Mouse (Mus musculus) mouse embryonic stem cell (cell line): ENCODE measurements around the gene Gm12184.
"Not testable (repeated sequence)": the region's sequence is repeated elsewhere in the genome, so short reads cannot be mapped to it uniquely, and the experiment has no call there.

ENCODE experiments used
- in situ Hi-C, 2 experiments: fragments of 300-500 bp; cut with MboI; formaldehyde crosslinking; loops; 1 replicate in 1 of 2; 3 replicates in 1 of 2; pipeline ENCODE4 v1.14.3; 2019 to 2020; ENCODE audit warnings: low sequenced_read_pairs in 2 of 2, low pct_unique_long_range_greater_than_20kb in 1 of 2, mixed read lengths in 1 of 2; ENCODE audit not compliant: unreplicated experiment in 1 of 2

Gm12184 gene

DNA sequence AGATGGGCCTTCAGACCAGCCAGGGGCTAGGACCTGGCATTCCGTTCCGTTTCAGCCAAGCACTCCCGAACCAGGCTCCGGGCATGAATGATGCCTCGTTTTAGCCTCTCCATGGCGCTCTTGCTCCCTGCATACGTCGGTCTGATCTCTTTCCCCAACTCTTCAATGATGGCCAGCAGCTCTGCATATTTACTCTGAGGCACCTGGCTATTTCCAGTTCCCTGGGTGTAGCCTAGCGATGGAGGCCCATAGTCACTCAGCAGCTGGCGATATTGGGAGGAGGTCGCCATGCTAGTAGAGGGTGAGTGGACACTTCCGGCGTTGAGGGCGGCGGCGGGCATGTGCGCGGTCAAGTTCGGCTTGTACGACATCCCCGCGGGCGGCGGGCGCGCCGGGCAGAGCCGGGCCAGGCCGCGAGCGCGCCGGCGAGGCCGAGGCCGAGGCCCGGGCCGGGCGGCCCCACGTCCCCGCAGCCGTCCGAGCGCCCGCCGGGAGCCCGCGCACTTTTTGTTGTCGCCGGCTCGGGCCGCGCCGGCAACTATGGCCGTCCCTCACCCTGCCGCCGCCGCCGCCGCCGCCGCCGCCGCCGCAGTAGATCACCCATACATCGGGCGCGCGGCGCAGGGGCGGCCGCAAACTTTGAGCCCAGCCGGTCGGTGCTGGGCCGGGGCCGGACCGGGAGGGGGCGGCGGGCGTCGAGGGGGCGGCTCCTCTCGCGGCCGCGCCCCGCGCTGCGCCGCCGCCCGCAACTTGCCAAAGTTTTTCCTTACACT, at the start of gene Gm12184, which contains the start of gene Trim7:
Gene Gm12184 (minus strand): TSS at position 677 of the 773 bp plus-strand sequence.
Gene Trim7 (plus strand): TSS at position 162 of the 773 bp plus-strand sequence.
- in situ Hi-C loops = not testable (repeated sequence)

DNA sequence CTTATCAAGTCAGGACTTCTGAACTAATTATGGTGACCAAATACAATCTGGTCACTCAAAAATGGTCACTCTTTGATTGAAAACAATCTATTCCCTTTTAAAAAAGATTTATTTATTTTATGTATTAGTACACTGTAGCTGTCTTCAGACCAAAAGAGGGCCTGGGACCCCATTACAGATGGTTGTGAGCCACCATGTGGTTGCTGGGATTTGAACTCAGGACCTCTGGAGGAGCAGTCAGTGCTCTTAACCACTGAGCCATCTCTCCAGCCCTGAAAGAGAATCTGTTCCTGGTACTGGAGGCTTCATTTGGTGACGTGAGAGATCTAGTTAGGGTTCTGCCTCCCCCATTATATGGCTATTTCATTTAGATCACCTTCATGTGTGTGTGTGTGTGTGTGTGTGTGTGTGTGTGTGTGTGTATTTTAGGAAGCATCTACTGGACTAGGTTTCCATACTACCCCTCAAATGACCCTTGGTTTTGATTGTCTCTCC, 48.9 kb upstream of the Gm12184 start:
- in situ Hi-C loops = loop anchor here in 1 of 2 experiments (25.0 kb wide), 1 partner anchor 212 kb away; the partner anchor contains the start of gene Ifi47

DNA sequence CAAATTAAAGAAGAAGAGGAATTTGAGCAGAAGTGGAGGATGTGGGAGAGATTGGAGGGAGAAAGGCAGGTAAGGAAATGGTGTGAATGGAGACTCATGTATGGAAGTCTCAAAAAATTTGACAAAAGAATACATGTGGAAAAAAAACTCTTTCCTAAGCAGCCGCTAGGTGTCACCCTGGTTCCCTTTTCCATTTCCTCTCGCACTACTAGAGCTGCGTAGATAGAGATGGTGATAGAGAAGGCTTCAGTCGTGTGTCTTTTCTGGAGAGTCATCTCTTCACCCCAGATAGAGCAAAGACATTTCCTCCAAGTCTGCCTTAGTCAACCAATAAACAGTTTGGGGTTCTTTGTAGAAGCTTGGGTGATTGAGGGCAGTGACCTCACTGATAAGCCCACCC, 48.0 kb upstream of the Gm12184 start:
- in situ Hi-C loops = loop anchor here (25.0 kb wide), 1 partner anchor 388 kb away; no protein-coding TSS in a partner anchor

DNA sequence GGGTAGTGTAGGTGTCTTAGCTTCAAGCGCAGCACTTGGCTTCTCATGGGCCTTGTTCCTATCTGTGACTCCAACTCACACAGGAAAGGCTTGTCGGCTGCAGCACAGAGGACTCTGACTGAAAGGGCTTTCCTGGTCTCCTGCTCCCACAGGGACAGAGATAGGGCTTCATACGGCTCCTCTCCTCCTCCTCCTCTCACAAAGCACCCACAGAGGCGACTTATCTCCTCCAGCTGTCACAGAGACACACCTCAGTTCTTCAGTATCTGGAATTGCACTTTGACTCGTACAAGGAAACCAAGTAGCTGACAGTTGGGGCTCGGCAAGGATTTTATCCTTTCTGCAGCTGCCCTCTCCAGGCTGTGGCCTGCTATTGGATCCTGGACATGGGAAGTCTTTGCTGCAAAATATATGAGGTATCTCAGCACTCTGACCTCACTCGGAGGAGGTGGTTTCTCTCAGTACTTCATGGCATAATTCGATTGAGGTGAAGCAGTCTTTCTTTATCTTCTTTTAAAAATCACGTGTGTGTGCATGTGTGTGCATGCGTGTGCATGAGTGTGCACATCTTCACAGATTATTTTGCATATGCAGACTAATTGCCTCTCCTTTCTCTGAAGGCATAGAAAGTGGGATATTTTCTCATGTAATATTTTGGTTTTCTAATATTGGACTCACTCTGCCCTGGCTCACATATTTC, 47.3 kb upstream of the Gm12184 start:
- in situ Hi-C loops = loop anchor here (25.0 kb wide), 1 partner anchor 389 kb away; no protein-coding TSS in a partner anchor

DNA sequence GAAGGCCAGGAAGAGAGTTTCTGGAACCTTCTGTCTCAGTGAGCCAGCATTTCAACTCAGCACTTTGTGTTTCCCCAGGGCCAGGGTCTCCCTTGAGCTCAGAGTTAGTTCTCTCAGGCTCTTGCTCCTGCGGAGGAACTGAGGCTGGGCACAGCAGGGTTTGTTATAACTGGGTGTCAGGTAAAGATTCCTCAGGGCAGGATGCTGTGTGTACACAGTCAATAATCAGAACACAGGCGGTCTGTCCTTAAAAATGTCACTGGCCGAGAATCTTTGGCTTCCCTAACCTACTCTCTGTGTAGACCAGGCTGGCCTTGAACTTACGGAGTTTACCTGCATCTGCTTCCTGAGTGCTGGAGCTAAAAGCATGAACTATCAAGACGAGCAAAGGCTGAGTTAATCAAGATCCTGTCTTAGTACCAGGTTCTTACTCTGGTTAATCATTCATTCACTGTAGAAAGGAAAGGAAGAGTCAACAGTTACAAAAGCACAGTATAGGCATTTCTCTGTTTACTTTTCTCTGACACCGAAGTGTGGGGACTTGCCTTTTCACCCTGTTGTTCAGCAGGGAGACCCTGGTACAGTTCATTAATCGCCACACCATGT, 46.3 kb upstream of the Gm12184 start:
- in situ Hi-C loops = loop anchor here (25.0 kb wide), 1 partner anchor 390 kb away; no protein-coding TSS in a partner anchor

DNA sequence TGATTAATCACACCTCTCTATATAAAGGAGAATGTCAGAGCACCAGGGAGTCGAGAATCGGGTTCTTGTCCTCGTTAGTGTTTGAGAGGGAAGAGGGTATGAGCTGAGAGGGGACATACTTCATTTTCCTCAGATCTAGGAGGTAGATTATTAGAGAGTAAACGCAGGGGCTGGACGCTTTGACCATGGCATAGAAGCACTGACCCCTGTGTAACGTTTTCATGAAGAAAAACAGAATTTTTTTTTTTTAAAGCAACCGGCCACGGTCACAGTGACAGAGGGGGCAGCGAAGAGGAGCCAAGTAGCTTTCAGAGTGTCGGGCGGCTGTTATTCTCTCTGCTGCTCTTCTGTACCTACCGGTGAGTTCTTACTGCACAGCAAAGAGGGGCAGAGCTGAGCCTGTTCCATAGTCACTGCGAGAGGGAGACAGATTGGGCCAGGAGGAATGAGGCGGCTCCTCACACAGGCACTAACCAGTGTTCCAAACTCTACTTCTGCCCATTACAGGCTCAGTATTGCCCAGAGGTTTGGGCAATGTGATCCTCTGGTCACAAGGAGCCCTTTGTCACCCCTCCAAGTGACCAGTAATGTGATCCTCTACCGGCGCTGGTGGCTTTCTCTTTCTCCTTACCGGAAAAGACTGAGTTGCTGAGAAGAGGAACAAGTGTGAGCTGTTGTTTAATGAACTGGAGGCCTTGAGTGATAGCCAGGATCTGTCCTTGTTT, 45.5 kb upstream of the Gm12184 start:
- in situ Hi-C loops = loop anchor here (25.0 kb wide), 1 partner anchor 390 kb away; no protein-coding TSS in a partner anchor

DNA sequence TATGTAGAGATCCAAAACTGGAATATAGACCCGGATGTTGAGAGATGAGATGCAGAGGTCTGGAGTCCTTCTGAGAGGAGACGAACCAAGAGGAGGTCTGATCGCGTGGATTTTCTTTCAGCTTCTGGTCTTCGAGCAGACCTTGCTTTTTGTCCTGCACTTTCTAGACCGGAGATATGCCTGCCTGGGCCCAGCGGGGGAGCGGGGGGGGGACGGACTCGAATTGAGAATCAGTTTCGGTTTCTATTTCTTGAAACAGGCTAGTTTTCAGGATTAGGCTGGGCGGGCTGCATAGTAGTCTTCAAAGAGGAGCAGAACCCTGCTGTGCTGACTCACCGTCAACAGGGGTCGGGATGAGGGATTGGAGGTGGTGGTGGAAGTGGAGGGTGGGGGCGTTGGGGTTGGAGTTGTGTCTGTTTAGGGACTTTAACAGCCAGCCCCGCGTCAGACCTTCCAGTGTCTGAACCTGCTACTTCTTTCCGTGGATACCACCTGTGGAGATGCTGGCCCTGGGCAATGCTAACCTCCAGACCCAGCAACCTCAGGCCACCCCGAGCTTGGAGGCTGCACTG, 44.8 kb upstream of the Gm12184 start, which contains the start of gene Irgm1:
Gene Irgm1 (minus strand): TSS at position 483 of the 572 bp plus-strand sequence.
- in situ Hi-C loops = loop anchor here (25.0 kb wide), 1 partner anchor 391 kb away; no protein-coding TSS in a partner anchor

DNA sequence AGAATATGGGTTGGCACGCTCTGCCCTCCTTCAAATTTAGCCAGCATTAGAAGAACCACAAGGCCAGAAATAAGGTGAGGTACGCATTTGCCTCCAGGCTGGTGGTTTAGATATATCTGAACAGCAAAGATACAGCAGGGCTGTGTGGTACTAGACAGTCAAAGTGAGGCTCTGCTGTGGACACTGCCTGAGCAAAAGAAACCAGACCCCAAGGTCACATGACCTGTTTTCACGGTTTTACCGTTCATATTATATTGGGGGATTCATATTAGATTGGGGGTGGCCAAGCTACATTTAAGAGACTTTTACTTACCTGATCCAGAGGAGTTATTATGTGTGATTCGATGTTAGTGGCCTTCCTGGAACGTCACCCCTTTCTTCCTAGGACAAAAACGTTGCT, 44.3 kb upstream of the Gm12184 start:
- in situ Hi-C loops = loop anchor here (25.0 kb wide), 1 partner anchor 392 kb away; no protein-coding TSS in a partner anchor

DNA sequence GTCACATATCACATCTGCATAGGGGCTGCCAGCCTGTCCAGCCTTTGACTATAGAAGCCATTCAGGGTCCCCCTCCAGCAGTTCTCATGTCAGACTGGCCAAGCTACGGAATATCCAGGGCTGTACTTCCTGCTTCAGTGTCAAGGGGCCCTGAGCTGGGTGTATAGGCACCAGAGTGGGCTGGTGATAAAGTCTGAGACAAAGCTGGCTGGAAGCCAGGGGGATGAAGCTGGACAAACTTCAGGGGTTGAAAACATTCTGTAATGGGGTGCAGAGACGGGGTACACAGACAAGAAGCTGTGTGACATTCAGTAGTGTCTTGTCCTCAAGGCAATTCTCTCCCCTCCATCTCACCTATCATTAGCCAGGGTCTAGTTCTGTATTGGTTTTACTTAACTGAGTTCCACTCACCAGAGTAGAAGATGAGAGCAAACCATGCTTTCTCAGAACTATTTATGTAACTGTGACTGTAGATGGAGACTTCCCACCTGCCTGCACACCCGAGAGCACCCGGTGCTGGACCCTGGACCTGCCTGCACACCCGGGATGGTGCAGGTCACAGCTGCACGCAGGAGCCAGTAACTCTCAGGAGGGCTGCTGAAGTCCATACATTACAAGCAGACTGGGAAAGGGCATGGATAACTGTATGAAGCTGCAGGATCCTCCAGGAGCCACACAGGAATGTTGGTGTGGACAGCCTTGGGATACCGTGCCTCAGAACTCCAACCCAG, 43.1 kb upstream of the Gm12184 start:
- in situ Hi-C loops = loop anchor here (25.0 kb wide), 1 partner anchor 393 kb away; no protein-coding TSS in a partner anchor

DNA sequence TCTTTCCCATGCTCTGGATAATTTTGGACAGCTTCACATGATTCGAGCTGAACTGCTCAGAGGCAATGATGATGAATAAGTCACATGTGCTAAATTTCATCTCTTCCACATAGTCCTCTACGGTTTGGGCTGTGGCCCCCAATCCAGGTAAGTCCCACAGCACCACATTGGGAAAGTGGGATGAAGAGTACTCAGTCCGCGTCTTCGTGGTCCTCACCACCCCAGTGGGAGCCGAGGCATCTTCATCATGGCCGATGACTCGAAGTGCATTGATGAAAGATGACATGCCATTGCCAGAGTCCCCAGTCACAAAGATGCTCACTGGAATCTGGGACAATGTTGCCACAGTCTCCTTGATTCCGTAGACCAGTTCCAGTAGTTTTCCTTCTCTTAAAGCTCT, 40.0 kb upstream of the Gm12184 start:
- in situ Hi-C loops = loop anchor here (25.0 kb wide), 1 partner anchor 396 kb away; no protein-coding TSS in a partner anchor

DNA sequence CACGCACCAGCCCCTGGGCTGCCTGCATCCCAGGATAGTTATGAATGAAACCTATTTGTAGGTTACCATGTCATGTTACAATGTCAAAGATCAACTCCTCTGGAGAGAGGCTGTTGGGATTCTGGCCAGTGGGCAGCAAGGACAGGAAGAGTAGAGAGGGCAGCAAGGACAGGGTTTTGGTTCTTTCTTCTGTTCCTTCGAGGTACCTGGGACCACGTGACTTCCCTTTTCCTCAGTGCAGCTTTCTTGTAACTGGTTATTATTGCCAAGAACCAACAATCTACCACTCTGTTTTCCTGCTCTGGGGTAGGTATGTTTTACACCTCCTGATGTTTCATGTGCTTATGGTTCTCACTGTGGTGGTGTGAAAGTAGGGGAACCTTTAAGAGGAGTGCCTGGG, 37.4 kb upstream of the Gm12184 start:
- in situ Hi-C loops = loop anchor here (25.0 kb wide), 1 partner anchor 398 kb away; no protein-coding TSS in a partner anchor

DNA sequence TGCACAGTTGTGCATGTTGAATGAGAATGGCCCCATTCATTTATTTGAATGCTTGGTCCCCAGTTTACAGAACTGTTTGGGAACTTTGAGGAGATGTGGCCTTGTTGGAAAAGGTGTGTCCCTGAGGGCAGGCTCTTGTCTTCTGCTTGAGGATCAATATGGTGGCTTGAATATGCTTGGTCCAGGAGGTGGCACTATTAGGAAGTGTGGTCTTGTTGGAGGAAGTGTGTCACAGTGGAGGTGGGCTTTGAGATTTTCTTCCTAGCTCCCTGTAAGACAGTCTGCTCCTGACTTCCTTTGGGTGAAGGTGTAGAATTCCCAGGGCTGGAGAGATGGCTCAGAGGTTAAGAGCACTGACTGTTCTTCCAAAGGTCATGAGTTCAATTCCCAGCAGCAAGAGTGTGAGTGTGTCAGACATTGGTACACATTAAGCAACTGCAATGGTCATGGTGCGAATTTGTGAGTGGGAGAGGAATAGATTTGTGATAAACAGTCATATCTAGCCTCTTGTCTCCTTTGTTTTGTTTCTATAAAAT, 36.4 kb upstream of the Gm12184 start:
- in situ Hi-C loops = loop anchor here (25.0 kb wide), 1 partner anchor 399 kb away; no protein-coding TSS in a partner anchor

DNA sequence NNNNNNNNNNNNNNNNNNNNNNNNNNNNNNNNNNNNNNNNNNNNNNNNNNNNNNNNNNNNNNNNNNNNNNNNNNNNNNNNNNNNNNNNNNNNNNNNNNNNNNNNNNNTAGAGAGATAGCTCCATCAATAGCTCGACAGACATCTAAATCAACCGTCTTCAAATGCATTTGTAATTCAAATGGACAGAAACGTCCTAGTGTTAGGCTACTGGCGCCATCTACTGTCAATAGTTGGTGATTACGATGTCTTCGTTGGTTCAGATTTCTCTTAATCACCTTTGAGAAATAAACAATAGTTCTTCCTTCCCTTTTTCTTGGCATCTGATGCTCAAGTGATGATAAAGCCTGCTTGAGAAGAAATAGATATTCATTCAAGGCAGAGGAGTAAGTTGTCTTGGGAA, 32.6 kb upstream of the Gm12184 start:
- in situ Hi-C loops = loop anchor here (5.0 to 25.0 kb wide), 2 partner anchors 72 to 403 kb away; no protein-coding TSS in a partner anchor

DNA sequence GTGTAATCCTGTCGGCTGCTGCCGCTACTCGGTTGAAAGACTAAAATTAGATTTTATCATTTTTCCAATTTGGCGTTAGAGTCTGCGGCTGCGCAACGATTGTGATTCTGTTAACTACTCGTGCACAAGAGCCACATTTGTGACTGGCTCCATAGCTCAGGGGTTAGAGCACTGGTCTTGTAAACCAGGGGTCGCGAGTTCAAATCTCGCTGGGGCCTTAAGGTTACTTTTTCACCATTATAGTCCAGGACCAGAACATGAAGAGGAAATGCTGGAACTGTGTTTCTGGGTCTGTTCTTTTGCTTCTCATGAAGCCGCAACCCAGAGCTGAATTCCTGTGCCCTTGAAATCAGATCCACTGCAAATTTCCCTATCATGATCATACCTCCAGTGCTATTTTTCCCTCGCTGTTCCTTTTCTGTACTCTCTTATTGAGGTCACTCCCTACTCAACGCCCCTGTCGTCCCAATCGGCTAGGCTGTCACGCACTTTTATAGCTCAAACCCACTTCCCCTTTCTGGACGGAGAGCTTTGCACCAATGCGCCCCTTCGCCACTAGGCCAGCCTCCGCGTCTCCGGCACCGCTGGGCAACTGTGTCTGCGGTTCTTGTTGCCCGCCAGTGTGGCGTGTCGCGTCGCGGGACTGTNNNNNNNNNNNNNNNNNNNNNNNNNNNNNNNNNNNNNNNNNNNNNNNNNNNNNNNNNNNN, 27.2 kb upstream of the Gm12184 start:
- in situ Hi-C loops = loop anchor here (5.0 to 25.0 kb wide), 3 partner anchors 36 to 409 kb away; partner anchors contain the start of gene Trim41 (in 1 of the 2)

DNA sequence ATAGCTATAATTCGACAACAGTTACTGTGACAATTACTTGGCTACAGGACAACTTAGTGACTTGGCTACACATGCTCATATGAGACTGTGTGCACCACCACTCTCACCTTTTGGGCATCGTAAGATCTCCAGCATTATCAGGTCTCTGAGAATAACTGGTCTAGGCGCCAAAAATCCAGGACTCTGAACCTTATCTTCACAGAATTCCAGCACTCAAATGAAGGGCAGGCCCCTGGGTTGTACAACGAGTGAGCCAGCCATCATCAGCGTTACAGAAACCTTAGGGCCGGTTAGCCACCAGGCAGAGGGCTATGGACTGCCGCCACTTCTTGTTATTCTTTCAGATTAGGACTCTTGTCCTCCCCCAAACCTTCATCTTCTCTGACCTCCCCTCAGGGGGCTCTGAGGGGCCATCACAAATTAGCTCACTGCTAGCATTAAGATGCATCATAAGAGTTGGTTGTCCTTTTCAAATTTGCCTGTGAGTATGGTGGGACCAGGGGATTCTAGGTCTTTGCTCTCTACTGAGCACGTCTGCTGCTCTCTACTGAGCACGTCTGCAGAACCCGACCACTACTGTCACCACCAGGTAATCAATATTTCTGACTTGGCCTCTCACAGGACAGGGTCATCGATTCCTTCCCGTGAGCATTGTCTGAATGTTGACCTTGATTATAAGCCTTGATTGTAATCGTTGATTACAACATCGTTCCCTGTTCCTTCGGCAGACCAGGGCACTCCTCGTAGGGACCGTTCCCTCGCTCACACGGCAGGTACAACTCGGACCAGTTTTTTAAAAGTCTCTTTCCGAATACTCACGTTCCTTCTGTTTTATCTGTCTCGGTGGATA, 26.4 kb upstream of the Gm12184 start:
- in situ Hi-C loops = loop anchor here (5.0 to 25.0 kb wide), 3 partner anchors 36 to 409 kb away; partner anchors contain the start of gene Trim41 (in 1 of the 2)
